Mouse (Mus musculus) urinary bladder, postnatal 25 days (tissue): ENCODE data around the gene Cdk2.
"Not testable (repeated sequence)": the region's sequence is repeated elsewhere in the genome, so short reads cannot be mapped to it uniquely, and the experiment has no call there.

Source experiments
- DNase-seq: peaks from one replicate; pipeline ENCODE4 v3.0.0; 2022; ENCODE audit warnings: low spot score

The Cdk2 gene

DNA sequence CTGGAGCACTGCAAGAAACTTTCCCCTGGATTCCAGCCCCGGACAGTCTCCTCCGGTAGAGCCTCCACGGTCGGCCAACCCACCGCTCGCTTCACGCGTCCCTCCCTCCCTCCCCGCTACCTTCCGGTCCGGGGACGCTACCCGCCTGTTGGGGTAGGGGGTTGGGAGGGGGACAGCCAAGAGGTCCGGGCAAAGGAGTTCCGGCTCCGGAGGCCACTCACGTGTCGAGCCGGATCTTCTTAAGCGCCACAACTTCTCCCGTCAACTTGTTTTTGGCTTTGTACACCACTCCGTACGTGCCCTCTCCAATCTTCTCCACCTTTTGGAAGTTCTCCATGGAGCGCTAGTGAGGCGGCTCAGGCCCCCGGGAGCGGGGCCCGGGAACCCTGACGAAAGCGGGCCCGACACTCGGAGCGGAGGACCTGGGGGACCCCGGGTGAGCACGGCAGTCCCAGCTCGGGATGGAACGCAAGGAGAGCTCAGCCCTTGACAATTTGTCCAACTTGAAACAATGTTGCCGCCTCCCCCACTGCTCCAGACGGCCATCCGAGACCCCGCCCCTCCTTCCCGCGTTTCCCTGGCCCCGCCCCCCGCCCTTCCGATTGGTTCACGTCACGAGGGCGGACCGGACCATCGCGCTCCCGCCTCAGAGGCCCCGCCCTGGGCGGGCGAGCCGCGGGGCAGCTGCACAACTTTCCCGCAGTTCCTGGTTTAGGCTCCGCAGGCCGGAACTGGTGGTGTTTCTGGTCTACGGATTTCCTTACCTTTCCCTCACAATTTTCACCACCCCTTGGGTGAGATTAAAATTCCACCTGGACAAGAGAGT is at the start of gene Cdk2:
TSS of gene Cdk2 (minus strand) at position 541 of the 826 bp plus-strand sequence.
- DNase-seq = peak; percentile 90

DNA sequence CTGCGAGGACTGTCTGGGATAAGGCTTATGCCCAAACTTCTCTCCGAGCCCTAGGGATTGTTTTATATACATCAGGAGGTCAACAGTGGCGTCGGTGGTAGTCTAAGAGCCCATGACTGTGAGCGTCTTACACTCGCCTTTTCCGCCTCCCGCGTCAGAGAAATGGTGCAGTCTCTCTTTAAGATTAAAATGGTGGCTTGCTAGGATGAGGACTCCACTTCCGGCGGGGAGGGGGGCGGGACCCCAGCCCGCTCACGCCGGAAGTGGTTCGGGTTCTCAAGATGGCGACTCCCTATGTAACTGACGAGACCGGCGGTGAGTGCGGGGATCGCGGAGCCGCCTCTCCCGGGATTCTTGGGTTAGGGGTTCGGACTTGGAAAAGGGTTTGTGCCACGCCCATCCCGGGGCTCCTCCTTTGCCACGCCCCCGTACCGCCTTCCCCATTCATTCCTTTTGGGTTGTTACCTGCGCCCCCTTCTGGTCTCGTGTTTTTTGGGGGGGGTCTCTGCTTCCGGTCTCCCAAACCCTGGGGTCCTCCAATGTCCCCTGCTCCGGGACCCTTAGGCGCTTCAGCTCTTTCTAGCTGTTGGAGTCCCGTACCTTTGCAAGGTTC is 43.5 kb upstream of the Cdk2 start:
- DNase-seq = peak; percentile 64

DNA sequence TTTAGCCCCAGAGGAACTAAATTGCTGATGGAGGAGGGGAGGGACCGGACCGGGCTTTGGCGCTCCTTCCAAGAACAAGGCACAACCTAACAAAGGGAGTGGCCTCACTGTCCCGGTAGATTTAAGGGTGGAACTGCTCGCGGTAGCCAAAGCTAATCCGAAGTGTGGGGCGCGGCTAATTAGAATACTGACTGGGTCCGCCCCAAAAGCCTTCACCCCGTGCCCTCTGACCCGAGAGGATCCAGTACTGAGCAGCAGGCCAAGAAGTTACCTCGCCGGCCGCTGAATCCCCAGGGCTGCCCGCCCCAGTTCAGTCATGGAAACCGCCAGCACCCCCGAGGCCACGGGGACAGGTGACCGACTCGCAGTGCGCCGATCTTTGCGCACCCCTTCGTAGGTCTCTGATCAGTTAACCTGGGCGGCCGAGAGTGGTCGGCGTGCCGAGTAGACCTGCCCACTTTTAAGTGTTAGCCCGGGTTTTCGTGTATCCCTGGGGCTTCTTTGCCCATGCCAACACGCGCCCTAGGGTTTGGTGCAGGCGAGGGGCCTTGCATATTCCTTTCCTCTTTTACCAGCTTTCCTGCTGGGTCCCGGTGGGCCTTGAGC is 42.9 kb upstream of the Cdk2 start, which contains the start of gene Pym1:
TSS of gene Pym1 (plus strand) at position 244 of the 606 bp plus-strand sequence.
- peak; percentile 72 for DNase-seq

DNA sequence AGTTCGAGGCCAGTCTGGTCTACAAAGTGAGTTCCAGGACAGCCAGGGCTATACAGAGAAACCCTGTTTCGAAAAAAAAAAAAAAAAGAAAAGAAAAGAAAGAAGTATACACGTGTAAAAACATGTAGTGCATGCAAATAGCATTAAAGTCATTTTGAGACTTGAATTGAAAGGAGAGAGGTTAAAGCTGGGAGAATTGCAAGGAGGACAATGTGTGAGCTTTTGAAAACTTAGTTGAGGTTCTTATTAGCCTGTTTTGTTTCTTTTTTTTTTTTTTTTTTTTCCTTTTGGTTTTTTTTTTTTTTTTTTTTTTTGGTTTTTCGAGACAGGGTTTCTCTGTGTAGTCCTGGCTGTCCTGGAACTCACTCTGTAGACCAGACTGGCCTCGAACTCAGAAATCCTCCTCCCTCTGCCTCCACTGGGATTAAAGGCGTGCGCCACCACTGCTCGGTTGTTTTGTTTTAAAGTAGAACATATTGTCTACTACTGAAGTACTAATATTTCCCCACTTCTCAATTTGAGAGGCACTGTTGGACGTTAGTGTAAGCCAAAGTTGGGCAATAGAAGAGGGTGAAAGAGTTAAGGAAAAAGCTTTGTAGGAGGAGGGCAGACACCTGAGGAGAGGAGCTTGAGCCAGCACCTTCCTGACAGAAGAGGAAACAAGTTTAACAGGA is 42.3 kb upstream of the Cdk2 start:
- no peak for DNase-seq

DNA sequence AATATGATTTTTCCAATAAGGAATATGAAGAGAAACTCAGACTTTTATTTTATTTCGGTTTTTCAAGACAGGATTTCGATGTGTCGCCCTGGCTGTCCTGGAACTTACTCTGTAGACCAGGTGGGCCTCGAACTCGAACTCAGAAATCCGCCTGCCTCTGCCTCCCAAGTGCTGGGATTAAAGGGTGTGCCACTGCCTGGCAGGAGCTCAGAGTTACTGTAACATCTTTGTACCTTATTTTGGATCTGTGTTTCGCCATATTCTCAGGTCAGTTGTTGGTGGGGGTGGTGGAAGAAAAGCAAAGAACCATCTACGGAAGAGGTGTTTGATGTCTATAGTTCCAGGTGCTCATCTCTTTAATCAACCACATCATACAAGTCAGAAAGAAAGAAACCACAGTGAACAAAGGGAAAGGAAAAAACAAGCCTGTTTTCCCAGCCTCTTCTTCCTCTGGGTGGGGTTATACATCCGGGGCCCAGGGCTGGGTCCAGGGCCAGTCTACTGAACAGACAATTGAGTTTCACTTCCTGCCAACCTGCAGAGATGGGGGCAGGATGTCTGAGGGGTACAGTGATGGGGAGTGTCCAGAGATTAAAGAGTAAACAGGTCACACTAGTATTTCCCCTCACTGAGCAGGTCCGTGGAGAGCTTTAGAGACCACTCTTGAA is 41.2 kb upstream of the Cdk2 start:
- DNase-seq = no peak

DNA sequence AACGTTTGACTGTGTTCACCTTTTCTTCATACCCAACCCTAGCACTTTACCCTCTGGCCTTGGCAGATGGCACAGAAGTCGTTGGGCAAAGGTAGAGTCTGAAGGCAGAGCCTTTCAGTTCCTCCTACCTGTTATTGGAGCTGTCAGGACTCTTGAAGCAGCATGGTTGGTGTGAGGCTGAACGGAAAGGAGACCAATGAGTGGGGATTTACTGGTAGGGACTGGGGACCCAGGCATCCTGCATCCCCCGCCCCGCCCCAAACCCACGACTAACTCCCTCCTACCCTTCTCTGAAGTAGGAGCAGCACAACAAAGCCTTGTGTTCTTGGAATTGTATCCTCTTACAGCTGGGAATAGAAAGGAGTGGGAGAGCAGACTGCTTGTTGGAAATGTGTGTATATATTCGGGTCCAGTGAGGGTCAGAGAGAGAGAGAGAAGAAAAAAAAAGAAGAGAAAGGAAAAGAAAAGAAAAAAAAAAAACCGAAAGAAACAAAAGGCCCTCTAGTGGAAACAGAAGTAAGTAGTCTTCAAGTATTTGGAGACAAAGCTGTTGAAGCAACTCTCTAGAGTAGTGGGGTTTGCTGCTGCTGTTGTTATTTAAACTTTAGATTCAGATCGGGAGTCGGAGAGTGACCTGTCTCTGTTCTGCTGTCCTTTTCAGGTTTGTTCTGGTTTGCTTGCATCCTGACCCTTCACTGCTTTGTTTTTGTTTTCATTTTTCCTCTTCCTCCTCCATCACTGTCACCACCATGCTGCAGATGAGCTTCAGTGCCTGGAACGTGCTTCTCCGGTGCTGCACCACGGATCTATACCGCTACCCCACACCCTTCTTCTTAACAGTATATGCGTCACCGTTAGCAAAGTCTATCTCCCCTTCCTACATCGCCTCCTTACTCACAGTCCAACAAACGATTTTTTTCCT is 40.1 kb upstream of the Cdk2 start, which contains the start of gene Dgka:
TSS of gene Dgka (minus strand) at position 176 of the 922 bp plus-strand sequence.
- no peak for DNase-seq

DNA sequence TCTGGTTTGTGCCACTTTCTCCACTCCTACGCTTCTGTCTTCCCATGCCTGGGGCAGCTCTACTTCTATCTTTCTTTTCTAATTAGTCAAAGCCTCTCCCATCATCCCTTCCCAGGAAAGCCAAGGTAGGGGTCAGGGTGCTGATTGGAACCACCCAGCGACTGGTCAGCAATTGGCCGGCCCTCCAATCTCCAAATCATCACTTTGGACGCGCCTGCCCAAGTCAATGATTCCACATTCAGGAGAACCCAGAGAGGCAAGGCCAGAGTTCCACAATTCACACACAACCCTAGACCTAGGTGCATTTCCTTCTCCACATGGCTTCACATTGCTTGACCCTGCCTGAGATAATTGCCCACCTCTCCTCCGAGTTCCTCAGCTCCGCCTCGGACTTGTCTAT is 39.4 kb upstream of the Cdk2 start:
- no peak for DNase-seq

DNA sequence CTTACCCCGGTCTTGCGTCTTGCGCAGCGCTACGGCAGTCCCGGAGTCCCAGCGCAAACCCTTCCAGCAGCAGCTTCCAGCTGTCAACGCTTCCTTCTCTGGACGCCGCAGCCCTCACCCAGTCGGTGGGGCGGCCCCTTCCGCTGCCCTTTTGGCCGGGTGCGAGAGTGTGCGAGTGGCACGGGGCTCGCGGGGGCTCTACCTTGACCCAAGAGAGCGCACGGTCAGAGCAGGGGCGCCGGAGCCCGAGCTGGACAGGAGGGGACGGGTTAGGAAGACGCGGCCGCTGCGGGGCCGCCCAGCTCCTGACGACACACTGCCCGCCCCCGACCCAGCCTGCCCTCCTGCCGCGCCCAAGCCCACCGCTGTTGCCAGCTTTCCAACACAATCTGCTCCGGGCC is 39.0 kb upstream of the Cdk2 start:
- peak; percentile 59 for DNase-seq

DNA sequence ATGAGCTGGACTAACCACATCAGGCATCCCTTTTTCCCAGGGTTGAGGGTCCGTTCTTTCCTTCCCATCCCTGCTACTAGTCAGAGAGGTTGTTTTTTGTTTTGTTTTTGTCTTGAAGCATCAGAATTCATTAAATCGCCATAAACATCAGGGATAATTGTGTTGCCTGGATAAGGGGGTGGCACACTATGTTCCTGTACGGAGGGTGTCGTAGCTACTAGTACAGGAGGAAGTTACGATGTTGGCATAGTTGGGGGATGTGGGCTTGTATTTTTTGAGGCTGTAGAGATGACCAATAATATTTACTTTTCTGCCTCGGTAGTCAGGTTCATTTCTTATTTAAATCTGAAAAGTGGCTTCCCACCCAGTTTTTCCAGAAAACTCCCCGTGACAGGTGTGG is 38.4 kb upstream of the Cdk2 start:
- no peak for DNase-seq

DNA sequence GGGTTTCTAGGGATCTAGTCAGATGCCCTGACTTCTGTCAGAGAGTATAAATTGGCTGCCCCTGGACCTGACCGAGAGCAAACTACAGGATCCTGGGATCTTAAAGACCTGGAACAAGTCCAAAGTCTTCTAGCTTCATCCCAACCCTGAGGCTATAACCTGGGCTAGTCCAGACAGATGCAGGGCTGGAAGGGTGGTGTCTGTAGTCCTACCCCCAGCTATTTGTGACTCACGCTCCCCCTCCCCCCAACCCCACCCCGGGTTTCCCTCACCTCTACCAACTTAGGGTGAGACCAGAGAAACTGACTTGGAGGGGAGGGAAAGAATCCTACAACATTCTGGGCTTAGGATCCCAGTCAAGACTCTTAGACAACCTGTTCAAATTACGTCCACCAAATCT is 37.8 kb upstream of the Cdk2 start:
- peak; percentile 30 for DNase-seq

DNA sequence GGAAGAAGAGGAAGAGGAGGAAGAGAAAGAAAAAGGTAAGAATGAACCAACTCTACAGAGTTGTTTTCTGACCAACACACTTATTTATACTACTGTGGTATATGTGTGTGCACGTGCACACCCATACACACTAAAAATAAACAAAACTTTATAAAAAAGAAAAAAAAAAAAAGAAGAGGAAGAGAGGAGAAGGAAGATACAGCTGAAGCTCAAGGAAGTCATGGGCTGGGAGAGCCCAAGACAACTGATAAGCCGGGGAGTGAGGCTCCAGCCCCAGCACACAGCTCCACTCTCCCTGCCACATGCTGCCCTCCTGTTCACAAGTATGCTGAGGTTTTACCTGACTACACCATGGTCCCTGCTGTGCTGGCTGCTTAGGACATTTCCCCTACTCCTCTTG is 35.5 kb upstream of the Cdk2 start:
- no peak for DNase-seq

DNA sequence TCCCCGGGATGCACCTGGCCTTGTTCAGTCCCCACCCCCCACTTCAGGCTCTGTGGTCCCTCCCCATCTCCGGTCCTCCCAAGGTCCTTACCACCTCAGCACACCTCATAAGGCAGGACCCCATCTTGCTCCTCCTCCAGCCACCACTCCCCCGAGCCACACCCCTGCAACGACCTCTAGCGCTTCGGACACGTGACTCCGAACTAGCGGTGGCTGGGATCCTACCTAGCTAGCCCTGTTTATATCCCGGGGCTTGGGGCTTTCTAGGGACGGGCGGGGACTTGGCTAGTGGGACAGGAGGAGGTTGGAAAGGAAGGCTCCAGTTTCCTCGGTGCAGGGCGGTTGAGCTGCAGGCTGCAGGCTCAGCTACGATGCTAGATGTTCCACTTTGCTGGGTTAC is 32.6 kb upstream of the Cdk2 start:
- no peak for DNase-seq

DNA sequence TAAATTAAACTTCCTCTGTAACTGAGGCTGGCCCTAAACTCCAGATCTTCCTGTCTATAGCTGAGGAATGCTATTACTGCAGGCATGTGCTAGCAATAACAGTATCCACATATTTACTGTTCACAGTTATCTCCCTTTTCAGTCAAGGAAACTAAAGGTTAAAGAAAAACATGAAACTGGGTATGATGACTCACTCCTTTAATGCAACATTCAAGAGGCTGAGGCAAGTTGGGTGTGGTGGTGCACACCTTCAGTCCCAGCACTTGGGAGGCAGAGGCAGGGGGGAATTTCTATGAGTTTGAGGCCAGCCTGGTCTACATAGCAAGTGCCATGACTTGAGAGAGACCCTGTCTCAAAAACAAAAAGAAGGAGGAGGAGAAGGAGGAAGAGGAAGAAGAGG is 27.2 kb upstream of the Cdk2 start:
- DNase-seq = no peak

DNA sequence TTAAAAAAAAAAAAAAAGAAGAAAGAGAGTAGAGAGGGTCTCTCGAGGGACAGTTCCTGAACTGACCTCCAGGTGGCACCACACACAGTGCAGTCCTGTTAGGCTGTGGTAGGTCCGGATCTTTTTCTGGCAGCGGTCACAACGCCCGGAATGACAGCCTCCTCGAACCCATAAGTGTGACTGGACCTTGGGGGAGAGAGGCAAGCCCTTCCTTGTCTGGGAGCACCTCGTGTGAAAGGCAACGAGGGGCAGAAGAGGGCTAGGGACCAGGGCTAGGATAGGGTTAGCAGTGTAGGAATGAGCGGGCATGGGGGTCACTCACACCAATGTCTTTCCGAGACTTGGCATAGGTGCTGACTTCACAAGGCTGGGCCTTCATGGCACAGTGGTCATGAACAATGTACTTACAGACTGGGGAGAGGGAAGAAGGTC is 26.2 kb upstream of the Cdk2 start:
- DNase-seq = peak; percentile 66

DNA sequence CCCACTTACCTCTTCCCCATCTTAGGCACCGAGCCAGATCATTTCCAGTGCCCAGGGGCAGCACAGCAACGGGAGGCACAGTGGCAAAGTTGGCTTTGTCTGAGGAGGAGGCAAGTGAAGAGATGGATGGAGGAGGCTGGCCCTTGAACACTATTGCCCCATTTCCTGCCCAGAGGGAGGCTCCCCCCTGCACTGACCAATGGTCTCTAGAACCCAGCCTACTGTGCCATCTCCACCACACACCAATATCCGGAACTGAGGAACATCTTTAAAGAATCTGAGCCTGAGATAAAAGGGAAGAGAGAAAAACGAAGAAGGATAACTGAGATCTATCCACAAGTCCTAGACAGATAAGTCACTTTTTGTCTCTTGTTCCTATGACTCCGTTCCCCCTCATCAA is 23.2 kb upstream of the Cdk2 start:
- no peak for DNase-seq

DNA sequence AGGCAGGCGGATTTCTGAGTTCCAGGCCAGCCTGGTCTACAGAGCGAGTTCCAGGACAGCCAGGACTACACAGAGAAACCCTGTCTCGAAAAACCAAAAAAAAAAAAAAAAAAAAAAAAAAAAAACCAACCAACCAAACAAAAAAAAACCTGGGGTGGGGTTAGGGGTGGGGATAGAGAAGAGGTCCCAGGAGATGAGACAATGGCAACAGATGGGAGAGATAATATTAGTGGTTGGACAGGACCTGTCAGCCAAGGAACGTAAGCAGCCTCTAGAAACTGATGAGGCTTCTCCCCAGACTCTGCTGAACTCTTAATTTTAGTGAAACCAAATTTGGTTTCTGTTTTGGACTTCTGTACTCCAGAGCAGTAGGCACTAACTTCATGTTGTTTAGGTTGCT is 20.6 kb upstream of the Cdk2 start:
- not testable (repeated sequence) for DNase-seq

DNA sequence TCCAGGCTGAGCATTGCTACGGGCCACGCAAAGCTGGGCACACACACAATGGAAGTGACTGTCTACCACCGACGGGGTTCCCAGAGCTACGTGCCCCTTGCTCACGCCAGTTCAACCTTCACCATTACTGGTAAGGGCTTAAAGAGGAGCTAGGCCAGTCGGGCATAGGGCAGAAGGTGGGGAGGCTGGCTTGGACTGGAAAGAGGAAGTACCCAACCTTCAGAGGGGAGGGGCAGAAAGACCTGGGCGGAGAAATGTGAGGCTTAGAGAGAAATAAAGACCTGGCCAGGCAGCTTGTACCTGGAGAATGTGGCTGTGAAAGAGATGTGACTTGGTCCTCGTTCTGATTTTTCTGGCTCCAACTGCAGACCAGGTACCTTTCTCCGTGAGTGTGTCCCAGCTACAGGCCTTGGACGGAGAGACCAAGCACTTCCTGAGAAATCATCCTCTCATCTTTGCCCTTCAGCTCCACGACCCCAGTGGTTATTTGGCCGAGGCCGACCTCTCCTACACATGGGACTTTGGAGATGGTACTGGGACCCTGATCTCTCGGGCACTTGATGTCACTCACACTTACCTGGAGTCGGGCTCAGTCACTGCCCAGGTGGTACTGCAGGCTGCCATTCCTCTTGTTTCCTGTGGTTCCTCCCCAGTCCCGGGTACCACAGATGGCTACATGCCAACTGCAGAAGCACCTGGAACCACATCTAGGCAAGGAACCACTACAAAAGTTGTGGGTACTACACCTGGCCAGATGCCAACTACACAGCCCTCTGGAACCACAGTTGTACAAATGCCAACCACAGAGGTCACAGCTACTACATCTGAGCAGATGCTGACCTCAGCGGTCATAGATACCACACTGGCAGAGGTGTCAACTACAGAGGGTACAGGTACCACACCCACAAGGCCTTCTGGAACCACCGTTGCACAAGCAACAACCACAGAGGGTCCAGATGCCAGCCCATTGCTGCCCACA is 11.0 kb upstream of the Cdk2 start:
- no peak for DNase-seq

DNA sequence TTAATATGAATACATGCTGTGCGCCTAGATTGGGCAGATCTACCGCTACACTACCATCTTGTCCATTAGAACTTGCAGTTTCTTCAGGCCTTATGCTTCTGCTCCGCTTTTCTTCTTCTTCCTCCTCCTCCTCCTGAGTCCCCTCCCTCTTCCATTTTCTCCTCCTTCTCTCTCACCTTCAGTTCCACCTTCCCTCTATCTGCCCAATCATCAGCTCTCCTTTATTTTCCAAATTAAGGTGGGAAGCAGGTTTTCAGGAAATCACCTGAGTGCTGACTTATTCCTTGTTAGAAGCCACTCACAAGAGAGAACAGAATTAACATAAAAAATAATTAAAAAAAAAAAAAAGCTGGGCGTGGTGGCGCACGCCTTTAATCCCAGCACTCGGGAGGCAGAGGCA is 6.5 kb upstream of the Cdk2 start:
- not testable (repeated sequence) for DNase-seq

DNA sequence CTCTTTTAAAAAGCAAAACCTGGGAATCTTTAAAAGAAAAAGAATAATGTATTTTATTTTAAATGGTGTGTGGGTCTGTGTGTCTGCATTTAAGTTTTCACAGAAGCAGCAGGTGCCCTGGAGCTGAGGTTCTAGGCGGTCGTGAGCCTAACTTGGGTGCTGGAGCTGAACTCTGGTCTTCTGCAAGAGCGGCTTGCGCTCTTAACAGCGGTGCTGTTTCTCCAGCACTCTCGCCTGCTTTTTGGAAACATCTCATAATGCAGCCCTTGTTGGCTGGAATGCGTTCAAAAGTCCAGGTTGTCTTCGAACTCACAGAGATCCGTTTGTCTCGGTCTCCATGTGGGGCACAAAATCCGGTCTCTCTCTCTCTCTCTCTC is 474 bp upstream of the Cdk2 start:
- DNase-seq = peak; percentile 22

DNA sequence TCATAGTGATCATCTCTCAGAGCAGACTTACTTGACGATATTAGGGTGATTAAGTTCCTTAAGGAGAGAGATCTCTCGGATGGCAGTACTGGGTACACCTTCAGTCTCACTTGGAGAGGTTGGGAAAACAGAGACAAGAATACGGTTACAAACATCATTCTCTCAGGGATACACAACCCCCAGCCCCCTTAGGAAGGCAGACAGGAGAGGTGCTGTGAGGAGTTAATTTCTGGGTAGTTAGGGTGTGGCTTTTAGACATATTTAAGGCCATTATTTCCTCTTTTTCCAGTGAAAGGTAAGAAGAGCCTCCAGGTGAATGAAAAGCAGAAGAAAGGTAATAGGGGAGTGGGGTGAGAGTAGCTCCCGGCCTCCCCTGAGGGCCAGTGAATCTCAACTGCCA is 936 bp downstream of the Cdk2 start, which contains the start of gene Pmel:
TSS of gene Pmel (plus strand) at position 301 of the 400 bp plus-strand sequence.
- DNase-seq = no peak
